Mouse (Mus musculus): ENCODE measurements around the gene Gm525. TPM values are rescaled to one million over a fixed set of nuclear protein-coding genes. Genes with fewer than 3 reads are reported as not detected.
A peak's percentile ranks its signal among the peaks of the same experiment; 100 is the strongest.

Gene Gm525
- polyA plus RNA-seq, 1 experiment from 2014 or later, result not detected

- WGBS, result 76% methylated on average over 11 of the region's 11 CpGs
- H3K9ac ChIP-seq (ENCODE audit: low read depth, low read length), result peak overlapping the region; percentile 96
- H3K4me3 ChIP-seq (ENCODE audit: low read depth, low read length), result peak overlapping the region; percentile 93
- ATAC-seq, result no peak
- no peaks in the 10 kb centered on the region for H3K9me3 ChIP-seq (replicated peaks; ENCODE audit: control insufficient read depth, low read length, poor library complexity, severe bottlenecking)
- H3K36me3 ChIP-seq (ENCODE audit: control insufficient read depth, insufficient read depth, low read length), result peaks cover 15% of the 10 kb centered on the region
- H3K4me2 ChIP-seq (ENCODE audit: low read length), result peak overlapping the region; percentile 97
- H3K27me3 ChIP-seq (ENCODE audit: control insufficient read depth, insufficient read depth, low read depth, low read length), result no peaks in the 10 kb centered on the region
- H3K27ac ChIP-seq (ENCODE audit: low read length), result no peak overlapping the region
- H3K4me1 ChIP-seq (ENCODE audit: control insufficient read depth, insufficient read depth, low read length), result peaks cover 34% of the 10 kb centered on the region
Measured at GRCm38 (mm10) chr11:89058515-89059270, 14.9 kb upstream of the Gm525 start.

- ATAC-seq, result peak; percentile 81
- Histone ChIP-seq H3K4me2 (ENCODE audit: low read length) (peak overlapping the region; percentile 97), H3K9me3 (replicated peaks; ENCODE audit: control insufficient read depth, low read length, poor library complexity, severe bottlenecking) (no peaks in the 10 kb centered on the region), H3K36me3 (ENCODE audit: control insufficient read depth, insufficient read depth, low read length) (peaks cover 5% of the 10 kb centered on the region; the same call in 1 of the 2 replicates), H3K4me1 (ENCODE audit: control insufficient read depth, insufficient read depth, low read length) (peaks cover 34% of the 10 kb centered on the region), H3K4me3 (ENCODE audit: low read depth, low read length) (peak overlapping the region; percentile 93), H3K27ac (ENCODE audit: low read length) (peak overlapping the region; percentile 81), H3K9ac (ENCODE audit: low read depth, low read length) (peak overlapping the region; percentile 96), H3K27me3 (ENCODE audit: control insufficient read depth, insufficient read depth, low read depth, low read length) (no peaks in the 10 kb centered on the region)
- WGBS, result 0% methylated on average over 33 of the region's 33 CpGs
Measured at GRCm38 (mm10) chr11:89059919-89060422, 13.7 kb upstream of the Gm525 start.

GRCm38 (mm10) chr11:89060423-89061089 is 13.1 kb upstream of the Gm525 start:
- Histone ChIP-seq H3K4me1 (ENCODE audit: control insufficient read depth, insufficient read depth, low read length) (peaks cover 34% of the 10 kb centered on the region), H3K36me3 (ENCODE audit: control insufficient read depth, insufficient read depth, low read length) (peaks cover 2% of the 10 kb centered on the region; the same call in 1 of the 2 replicates), H3K4me3 (ENCODE audit: low read depth, low read length) (peak overlapping the region; percentile 93), H3K4me2 (ENCODE audit: low read length) (peak overlapping the region; percentile 97), H3K9ac (ENCODE audit: low read depth, low read length) (peak overlapping the region; percentile 96), H3K9me3 (replicated peaks; ENCODE audit: control insufficient read depth, low read length, poor library complexity, severe bottlenecking) (no peaks in the 10 kb centered on the region), H3K27ac (ENCODE audit: low read length) (peak overlapping the region; percentile 81), H3K27me3 (ENCODE audit: control insufficient read depth, insufficient read depth, low read depth, low read length) (no peaks in the 10 kb centered on the region)
- under 1% methylated on average over 61 of the region's 63 CpGs for WGBS
- ATAC-seq, result peak; percentile 94

- Histone ChIP-seq H3K27me3 (ENCODE audit: control insufficient read depth, insufficient read depth, low read depth, low read length) (no peaks in the 10 kb centered on the region), H3K27ac (ENCODE audit: low read length) (no peak overlapping the region), H3K9ac (ENCODE audit: low read depth, low read length) (no peak overlapping the region), H3K9me3 (replicated peaks; ENCODE audit: control insufficient read depth, low read length, poor library complexity, severe bottlenecking) (no peaks in the 10 kb centered on the region), H3K36me3 (ENCODE audit: control insufficient read depth, insufficient read depth, low read length) (no peaks in the 10 kb centered on the region), H3K4me2 (ENCODE audit: low read length) (no peak overlapping the region), H3K4me3 (ENCODE audit: low read depth, low read length) (no peak overlapping the region), H3K4me1 (ENCODE audit: control insufficient read depth, insufficient read depth, low read length) (peaks cover 29% of the 10 kb centered on the region)
- no peak for ATAC-seq
- 89% methylated on average over 7 of the region's 7 CpGs for WGBS
Measured at GRCm38 (mm10) chr11:89061362-89061761, 12.3 kb upstream of the Gm525 start.

GRCm38 (mm10) chr11:89064312-89064711 is 9.3 kb upstream of the Gm525 start:
- H3K27ac ChIP-seq (ENCODE audit: low read length), result no peak overlapping the region
- 85% methylated on average over 6 of the region's 6 CpGs for WGBS
- H3K4me1 ChIP-seq (ENCODE audit: control insufficient read depth, insufficient read depth, low read length), result peaks cover 6% of the 10 kb centered on the region
- no peaks in the 10 kb centered on the region for H3K27me3 ChIP-seq (ENCODE audit: control insufficient read depth, insufficient read depth, low read depth, low read length)
- H3K4me2 ChIP-seq (ENCODE audit: low read length), result no peak overlapping the region
- H3K4me3 ChIP-seq (ENCODE audit: low read depth, low read length), result no peak overlapping the region
- H3K9ac ChIP-seq (ENCODE audit: low read depth, low read length), result no peak overlapping the region
- H3K36me3 ChIP-seq (ENCODE audit: control insufficient read depth, insufficient read depth, low read length), result no peaks in the 10 kb centered on the region
- no peak for ATAC-seq
- no peaks in the 10 kb centered on the region for H3K9me3 ChIP-seq (replicated peaks; ENCODE audit: control insufficient read depth, low read length, poor library complexity, severe bottlenecking)

GRCm38 (mm10) chr11:89065297-89065696 is 8.3 kb upstream of the Gm525 start:
- H3K27me3 ChIP-seq (ENCODE audit: control insufficient read depth, insufficient read depth, low read depth, low read length), result no peaks in the 10 kb centered on the region
- H3K4me1 ChIP-seq (ENCODE audit: control insufficient read depth, insufficient read depth, low read length), result no peaks in the 10 kb centered on the region
- ATAC-seq, result no peak
- no peaks in the 10 kb centered on the region for H3K9me3 ChIP-seq (replicated peaks; ENCODE audit: control insufficient read depth, low read length, poor library complexity, severe bottlenecking)
- H3K4me3 ChIP-seq (ENCODE audit: low read depth, low read length), result no peak overlapping the region
- WGBS, result 98% methylated on average over 3 of the region's 3 CpGs
- H3K27ac ChIP-seq (ENCODE audit: low read length), result no peak overlapping the region
- H3K36me3 ChIP-seq (ENCODE audit: control insufficient read depth, insufficient read depth, low read length), result no peaks in the 10 kb centered on the region
- no peak overlapping the region for H3K9ac ChIP-seq (ENCODE audit: low read depth, low read length)
- no peak overlapping the region for H3K4me2 ChIP-seq (ENCODE audit: low read length)

- 82% methylated on average over 6 of the region's 6 CpGs for WGBS
- Histone ChIP-seq H3K4me1 (ENCODE audit: control insufficient read depth, insufficient read depth, low read length) (no peaks in the 10 kb centered on the region), H3K4me3 (ENCODE audit: low read depth, low read length) (no peak overlapping the region), H3K4me2 (ENCODE audit: low read length) (no peak overlapping the region), H3K9ac (ENCODE audit: low read depth, low read length) (no peak overlapping the region), H3K36me3 (ENCODE audit: control insufficient read depth, insufficient read depth, low read length) (no peaks in the 10 kb centered on the region), H3K27ac (ENCODE audit: low read length) (no peak overlapping the region), H3K9me3 (replicated peaks; ENCODE audit: control insufficient read depth, low read length, poor library complexity, severe bottlenecking) (no peaks in the 10 kb centered on the region), H3K27me3 (ENCODE audit: control insufficient read depth, insufficient read depth, low read depth, low read length) (no peaks in the 10 kb centered on the region)
- ATAC-seq, result no peak
Measured at GRCm38 (mm10) chr11:89066126-89066525, 7.5 kb upstream of the Gm525 start.

- H3K27ac ChIP-seq (ENCODE audit: low read length), result no peak within 1 kb of the TSS
- no peaks in the 10 kb centered on the region for H3K27me3 ChIP-seq (ENCODE audit: control insufficient read depth, insufficient read depth, low read depth, low read length)
- ATAC-seq, result no peak
- H3K9ac ChIP-seq (ENCODE audit: low read depth, low read length), result no peak within 1 kb of the TSS
- H3K4me2 ChIP-seq (ENCODE audit: low read length), result no peak within 1 kb of the TSS
- no peaks in the 10 kb centered on the region for H3K4me1 ChIP-seq (ENCODE audit: control insufficient read depth, insufficient read depth, low read length)
- H3K4me3 ChIP-seq (ENCODE audit: low read depth, low read length), result no peak within 1 kb of the TSS
- no peaks in the 10 kb centered on the region for H3K36me3 ChIP-seq (ENCODE audit: control insufficient read depth, insufficient read depth, low read length)
- no peaks in the 10 kb centered on the region for H3K9me3 ChIP-seq (replicated peaks; ENCODE audit: control insufficient read depth, low read length, poor library complexity, severe bottlenecking)
- 100% methylated on average over 1 of the region's 1 CpGs for WGBS
Measured at GRCm38 (mm10) chr11:89066750-89067149, 6.9 kb upstream of the Gm525 start, which contains the start of gene Dgke. Dgke (minus strand) TSS chr11:89066850.

GRCm38 (mm10) chr11:89067301-89067822 is 6.3 kb upstream of the Gm525 start:
- Histone ChIP-seq H3K4me3 (ENCODE audit: low read depth, low read length) (no peak overlapping the region), H3K9me3 (replicated peaks; ENCODE audit: control insufficient read depth, low read length, poor library complexity, severe bottlenecking) (no peaks in the 10 kb centered on the region), H3K9ac (ENCODE audit: low read depth, low read length) (no peak overlapping the region), H3K4me2 (ENCODE audit: low read length) (no peak overlapping the region), H3K36me3 (ENCODE audit: control insufficient read depth, insufficient read depth, low read length) (no peaks in the 10 kb centered on the region), H3K27me3 (ENCODE audit: control insufficient read depth, insufficient read depth, low read depth, low read length) (no peaks in the 10 kb centered on the region), H3K27ac (ENCODE audit: low read length) (no peak overlapping the region), H3K4me1 (ENCODE audit: control insufficient read depth, insufficient read depth, low read length) (no peaks in the 10 kb centered on the region)
- no peak for ATAC-seq
- 70% methylated on average over 6 of the region's 6 CpGs for WGBS

Data from midbrain, embryonic 16.5 days (tissue).